Mouse (Mus musculus): ENCODE measurements around the gene Rassf9. TPM values are rescaled to one million over a fixed set of nuclear protein-coding genes. Genes with fewer than 3 reads are reported as not detected.

Rassf9 gene
- polyA plus RNA-seq, 1 experiment from 2014 or later, result 1.8 TPM

DNA sequence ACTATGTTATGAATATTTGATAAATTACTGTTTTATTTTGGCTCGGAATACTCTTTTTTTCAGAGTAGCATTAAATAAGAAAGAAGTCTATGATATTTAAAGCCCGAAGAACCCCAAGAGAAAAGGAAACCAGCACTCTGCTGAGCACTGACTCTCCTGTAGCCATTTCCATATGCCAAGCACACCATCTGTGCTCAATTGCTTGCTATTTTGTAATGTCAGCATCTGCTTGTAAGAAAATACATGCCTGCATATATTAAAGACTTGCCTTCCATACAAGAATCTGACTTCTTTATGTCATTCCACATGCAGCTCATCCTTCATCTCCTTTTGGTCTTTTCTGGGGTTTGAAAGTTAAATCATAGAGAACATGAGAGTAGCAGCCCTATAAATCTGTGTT is 82.3 kb downstream of the Rassf9 start:
- peak; percentile 52; the same call in 1 of the 2 replicates for ATAC-seq (ENCODE audit: insufficient number of reproducible peaks, insufficient read depth, low FRiP score, low TSS enrichment)

More for the DNA sequence above, 82.3 kb downstream of the Rassf9 start:
- H3K36me3 ChIP-seq, result no peaks in the 10 kb centered on the region
- H3K9me3 ChIP-seq, result no peaks in the 10 kb centered on the region
- H3K27me3 ChIP-seq, result no peaks in the 10 kb centered on the region
- H3K4me3 ChIP-seq, result no peak overlapping the region
- no peak overlapping the region for H3K27ac ChIP-seq
- no peak overlapping the region for H3K9ac ChIP-seq
- 41% methylated on average over 2 of the region's 2 CpGs for WGBS
- H3K4me2 ChIP-seq (replicated peaks), result no peak overlapping the region
- no peaks in the 10 kb centered on the region for H3K4me1 ChIP-seq

Other genes starting within 250 kb of the Rassf9 start
- gene Nts, start 21.7 kb upstream of the Rassf9 start, polyA plus RNA-seq (2016; fragmentation: Nextera tagmentation; extraction: Ambion mirVana), result 4.5 and 6.4 TPM in 2 replicates